Mouse (Mus musculus) sigmoid colon, adult 10 weeks (tissue): Measurements from ENCODE around the gene Slc26a11. TPM values are rescaled to one million over a fixed set of nuclear protein-coding genes. Genes with fewer than 3 reads are reported as not detected.

Experiments used
- polyA plus RNA-seq: library from polyadenylated mRNA; stranded (reverse); fragments of 350-450 nt; fragmentation: Illumina TruSeq; extraction: RNeasy Lipid Tissue Mini Kit (QIAGEN cat#74804); gene quantifications from one replicate; pipeline ENCODE4 v1.2.3, GENCODE M21; 2014; ENCODE audit warnings: low read depth, low replicate concordance

The Slc26a11 gene
- 2.7 TPM for polyA plus RNA-seq

DNA sequence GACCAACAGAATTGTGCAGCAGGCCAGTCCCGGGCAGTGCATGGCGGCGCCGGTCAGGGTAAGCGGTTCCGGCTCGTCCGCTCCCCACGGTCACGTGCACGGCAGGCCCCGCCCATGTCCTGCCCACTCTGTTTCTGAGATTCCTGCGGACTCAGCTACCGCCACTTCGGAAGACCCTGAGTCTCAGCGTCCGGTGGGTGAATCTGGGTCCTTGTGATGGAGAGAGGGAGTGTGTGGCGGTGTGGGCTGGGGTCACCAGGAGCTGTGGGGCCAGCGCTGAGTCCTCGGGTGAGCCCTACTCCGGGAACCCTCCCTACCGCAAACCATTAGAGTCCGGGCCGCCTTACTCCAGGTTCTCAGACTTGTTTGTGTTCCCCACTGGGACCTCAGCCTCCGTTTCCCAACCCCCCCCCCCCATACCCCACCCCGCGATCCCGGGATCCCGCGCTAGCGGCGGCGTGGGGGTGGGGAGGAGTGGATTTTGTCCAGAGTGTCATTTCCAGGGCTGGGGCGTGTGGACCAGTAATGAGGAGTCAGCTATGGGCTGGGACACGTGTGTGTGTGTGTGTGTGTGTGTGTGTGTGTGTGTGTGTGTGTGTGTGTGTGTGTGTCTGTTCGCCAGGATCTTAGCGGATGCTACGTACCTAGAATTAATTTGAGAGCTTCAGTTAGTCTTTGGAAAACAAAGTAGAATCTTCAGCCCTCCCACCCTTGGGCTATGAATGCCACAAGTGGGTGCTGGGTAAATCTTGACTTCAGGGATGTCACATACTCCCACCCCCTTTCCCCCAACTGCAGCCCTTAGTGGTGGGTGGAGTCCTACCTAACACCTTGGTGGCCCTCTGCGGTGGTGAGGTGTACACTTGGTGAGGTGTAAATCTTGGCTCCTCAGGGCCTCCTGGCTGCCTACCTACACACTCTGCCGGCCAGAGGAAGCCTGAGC, at the start of gene Slc26a11, which contains the start of gene Sgsh:
Slc26a11 (plus strand) TSS at position 115 of the 943 bp plus-strand sequence.
Sgsh (minus strand) TSS at position 94 of the 943 bp plus-strand sequence.

DNA sequence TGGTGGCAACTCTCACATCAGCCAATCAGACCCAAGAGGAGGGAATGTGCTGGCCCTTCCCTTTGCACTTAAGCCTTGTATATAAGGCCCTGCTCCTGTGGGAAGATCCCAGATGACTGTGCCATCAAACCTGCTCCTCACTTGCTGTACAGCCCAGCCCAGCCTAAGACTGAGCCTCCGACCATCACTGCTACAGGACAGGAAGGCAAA, 47.8 kb upstream of the Slc26a11 start, which contains the start of gene Card14:
Card14 (plus strand) TSS at position 111 of the 210 bp plus-strand sequence.

DNA sequence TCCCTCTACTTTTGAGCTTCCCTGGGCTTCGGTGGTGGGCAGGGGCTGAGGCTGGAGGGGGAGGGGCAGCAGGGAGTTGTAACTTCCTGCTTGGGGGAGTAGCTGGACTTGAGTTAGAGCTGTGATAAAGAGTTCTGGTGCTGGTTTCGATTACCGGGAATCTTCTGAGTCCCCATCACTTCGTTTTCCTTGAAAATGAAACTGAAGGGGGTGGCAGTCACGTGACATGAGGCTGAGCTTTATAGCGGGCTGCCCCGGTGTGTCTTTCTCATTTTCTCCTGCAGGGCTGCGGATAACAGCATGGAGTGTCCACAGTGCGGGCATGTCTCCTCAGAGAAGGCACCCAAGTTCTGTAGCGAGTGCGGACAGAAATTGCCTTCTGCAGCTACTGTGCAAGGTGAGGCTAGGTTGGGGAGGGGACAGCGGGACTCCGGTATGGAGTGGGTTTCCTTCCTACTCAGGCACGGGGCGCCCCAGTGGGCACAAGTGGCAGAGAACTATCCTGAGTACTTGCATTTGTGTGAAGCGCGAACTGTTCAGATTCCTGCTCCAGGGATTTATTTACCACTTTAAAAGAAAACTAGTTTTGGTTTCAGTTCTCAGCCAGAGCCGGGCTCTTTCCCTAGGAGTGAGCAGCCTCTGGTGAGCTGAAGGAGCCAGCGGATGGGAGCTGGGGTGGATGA, 37.6 kb downstream of the Slc26a11 start, which contains the start of gene Rnf213:
Rnf213 (plus strand) TSS at position 301 of the 683 bp plus-strand sequence.

Other genes starting within 250 kb of the Slc26a11 start
- gene Tbc1d16, start 127.1 kb upstream of the Slc26a11 start, polyA plus RNA-seq, result 1.7 TPM
- not detected for gene Ccdc40, start 127.0 kb upstream of the Slc26a11 start, polyA plus RNA-seq
- not detected for gene Gaa, start 87.7 kb upstream of the Slc26a11 start, polyA plus RNA-seq
- 42.8 TPM for gene Eif4a3, start 55.5 kb upstream of the Slc26a11 start, polyA plus RNA-seq
- gene Card14, start 47.8 kb upstream of the Slc26a11 start, polyA plus RNA-seq, result 0.41 TPM
- gene Sgsh, start within 50 bp of the Slc26a11 start, polyA plus RNA-seq, result 2.1 TPM
- gene Rnf213, start 37.5 kb downstream of the Slc26a11 start, polyA plus RNA-seq, result 77.4 TPM
- gene Endov, start 135.8 kb downstream of the Slc26a11 start, polyA plus RNA-seq, result 0.50 TPM
- gene Nptx1, start 192.2 kb downstream of the Slc26a11 start, polyA plus RNA-seq, result 0.35 TPM
- gene Rptor, start 247.3 kb downstream of the Slc26a11 start, polyA plus RNA-seq, result 1.2 TPM